Mouse (Mus musculus): ENCODE measurements around the gene Cdnf.

Gene Cdnf

DNA sequence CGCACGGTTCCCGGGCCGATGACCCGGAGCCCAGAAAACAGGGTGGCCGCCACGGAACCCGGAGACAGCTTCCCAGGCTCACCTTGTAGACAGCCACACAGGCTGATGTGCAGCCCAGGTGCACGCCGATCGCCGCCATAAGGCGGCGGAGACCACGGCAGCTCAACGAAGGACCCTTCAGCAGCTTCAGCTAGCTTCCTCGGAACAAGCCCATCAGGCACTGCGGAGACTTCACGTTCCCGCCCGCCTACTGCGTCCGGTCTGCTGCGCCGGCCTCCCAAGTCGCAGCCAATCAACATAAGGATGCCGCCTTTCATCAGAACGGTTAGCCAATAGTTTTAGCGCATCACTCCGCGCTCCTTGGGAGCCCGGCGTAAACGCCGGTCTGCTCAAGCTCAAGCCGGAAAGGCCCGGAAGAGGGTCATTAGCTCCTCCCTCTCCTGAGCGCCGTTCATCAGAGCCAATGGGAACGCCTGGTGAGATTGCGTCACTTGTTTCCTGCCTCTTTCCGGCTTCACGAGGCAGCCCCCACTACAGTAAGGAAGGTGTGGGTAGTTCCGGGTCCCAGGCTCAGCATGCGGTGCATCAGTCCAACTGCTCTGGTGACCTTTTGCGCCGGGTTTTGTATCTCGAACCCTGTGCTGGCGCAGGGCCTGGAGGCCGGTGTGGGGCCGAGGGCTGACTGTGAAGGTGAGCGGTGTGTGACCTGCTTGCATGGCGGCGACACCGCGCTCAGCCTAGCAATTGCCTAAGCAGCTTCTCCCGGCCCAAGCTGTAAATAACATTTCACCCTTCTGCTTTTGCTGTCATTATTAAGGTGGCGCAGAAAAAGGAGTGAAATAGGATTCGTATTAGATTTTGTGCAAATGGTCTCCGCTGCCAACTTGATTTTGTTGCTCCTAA, at the start of gene Cdnf, which contains the start of the genes Gm45902 and Hspa14:
TSS of gene Cdnf (plus strand) at position 479 of the 903 bp plus-strand sequence.
TSS of gene Gm45902 (minus strand) at position 239 of the 903 bp plus-strand sequence.
TSS of gene Hspa14 (minus strand) at position 263 of the 903 bp plus-strand sequence.
- DNase-seq (ENCODE audit: low spot score): peak; percentile 98

DNA sequence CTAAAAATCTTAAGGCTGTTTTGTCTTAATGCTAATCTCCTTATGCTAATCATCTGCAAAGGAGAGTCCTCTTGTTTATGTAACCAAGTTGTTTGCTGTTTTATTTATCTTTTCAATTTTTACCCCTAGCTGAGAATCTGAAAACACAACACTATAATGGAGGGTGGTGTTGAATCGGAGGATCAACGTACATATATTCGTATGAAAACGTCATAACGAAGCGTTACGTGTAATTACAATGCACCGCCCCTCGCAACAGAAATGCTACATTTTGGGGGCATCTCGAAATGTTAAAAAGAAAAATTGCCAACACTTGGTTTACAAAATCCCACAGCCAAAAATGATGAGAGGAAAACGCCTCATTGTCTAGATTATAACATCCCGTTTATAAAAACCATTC, 38.9 kb upstream of the Cdnf start:
- no peak for DNase-seq (ENCODE audit: low spot score)

DNA sequence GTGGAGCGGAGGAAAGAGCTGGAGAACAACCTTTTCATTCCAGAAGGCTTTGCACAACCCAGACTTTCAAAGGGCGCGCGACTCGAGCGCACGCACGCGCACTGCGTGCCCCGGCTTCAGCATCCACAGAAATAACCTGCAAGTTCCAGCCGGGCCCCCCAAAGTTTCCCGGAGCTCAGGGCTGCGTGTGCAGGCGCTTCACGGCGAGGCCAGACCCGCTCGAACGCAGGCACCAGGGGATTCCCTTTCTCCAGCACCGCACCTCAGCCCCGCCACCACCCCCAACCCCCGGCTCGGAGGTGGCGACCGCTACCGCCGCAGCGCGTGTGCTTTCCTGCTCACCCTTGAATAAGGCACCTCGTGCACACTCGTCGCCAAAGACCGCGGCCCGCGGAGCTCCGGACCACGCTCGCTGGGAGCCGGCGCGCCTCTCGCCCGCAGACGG, 38.4 kb upstream of the Cdnf start:
- DNase-seq (ENCODE audit: low spot score): peak; percentile 45

DNA sequence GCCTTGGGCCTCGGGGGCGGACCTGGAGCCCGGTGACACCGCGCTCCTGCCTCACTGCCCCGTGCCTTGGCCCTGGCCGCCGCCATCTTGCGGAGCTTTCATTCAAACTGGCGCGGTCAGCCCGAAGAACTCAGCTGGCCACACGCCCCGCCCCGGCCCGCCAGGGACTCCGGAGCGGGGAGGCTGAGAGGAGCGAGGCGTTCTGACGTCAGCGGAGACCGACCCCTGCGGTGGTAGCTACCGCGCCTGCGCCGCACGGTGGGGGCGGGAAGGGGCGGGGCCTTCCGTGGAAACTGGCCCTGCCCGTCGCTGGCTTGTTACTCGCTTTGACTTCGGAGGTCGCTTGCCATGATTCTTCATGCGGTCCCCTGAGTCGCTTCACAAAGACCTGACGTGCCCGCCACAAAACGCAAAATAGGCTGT, 38.0 kb upstream of the Cdnf start, which contains the start of gene Suv39h2:
TSS of gene Suv39h2 (minus strand) at position 171 of the 423 bp plus-strand sequence.
- peak; percentile 94 for DNase-seq (ENCODE audit: low spot score)

DNA sequence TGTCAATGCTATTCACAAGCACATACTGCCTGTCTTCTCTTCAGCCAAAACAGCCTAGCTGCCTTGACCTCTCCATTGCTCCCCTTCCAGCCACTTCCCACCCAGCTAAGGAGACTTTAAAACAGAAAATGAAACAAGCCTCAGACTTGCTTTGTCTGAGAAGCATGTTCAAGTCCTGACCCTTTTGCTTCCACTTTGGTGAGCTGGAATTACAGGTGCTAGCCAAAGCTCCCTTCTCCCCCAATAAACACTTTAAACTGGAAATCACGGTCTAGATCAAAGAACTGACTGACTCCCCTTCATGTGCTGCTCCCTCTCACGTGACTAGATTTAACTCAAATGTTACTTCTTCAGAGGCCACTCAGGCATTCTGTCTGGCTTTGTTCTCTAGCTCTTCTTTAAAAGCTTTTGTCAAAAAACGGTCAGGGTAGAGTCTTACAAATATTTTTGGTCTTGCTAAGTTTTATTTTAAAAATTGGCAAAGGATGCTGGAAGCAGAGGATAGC, 37.0 kb upstream of the Cdnf start:
- DNase-seq (ENCODE audit: low spot score): peak; percentile 7

DNA sequence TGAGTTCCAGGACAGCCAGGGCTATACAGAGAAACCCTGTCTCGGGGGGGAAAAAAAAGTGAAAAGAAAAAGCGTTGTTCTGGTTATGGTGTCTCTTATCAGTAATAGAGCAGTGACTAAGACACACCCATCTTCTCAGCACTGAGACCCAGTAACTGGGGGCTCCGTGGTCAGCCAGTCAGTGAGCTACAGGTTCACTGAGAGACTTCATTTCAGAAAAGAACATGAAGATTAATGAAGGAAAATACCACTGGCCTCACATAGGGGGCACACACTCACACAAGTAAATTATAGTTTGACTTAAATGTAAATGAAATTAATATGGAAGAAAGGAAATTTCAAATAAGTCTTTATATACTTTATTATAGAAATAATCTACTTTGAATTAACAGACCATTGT, 32.6 kb upstream of the Cdnf start:
- DNase-seq (ENCODE audit: low spot score): no peak

DNA sequence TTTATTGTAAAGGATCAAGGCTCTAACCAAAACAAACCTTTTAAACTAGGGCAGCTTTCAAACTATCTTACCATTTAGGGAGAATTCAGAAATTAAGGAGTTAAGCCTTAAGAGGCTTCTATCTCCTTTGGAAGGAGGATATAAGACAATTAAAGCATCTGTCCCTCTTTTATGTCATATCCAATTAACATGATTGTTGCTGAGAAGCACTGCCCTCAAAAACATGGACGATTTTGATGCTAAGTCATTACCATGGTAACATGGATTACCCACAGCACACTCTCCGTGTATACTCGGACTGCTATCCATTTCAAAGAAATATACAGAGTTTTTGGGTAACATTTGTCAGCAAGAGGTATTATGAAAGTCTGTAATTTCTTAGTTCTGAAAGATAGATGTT, 23.0 kb upstream of the Cdnf start:
- no peak for DNase-seq (ENCODE audit: low spot score)

DNA sequence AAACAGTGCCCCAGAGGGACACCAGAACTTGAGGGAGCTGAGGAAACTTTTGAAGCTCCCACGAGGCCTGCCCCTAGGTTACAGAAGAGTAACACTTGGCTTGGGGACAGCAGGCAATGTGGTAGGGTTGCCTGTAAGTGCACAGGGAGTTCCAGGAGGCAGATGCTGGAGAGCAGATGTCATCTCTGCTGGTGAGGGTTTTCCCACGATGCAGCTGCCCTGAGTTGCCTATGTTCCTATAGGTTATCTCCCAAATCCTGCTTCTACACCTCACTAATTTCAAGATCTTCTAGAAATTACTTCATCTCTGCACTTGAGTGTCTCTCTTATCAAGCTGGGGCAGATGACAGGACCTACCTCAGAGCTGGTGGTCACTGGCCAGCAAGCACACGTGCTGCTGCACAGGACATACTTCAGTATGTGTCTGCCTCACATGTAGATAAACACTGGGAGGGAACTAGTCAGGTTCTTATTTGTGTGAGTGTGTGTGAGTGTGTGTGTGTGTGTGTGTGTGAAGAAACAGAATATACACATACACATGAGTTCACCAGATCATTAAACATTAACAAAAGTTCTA, 18.9 kb upstream of the Cdnf start:
- DNase-seq (ENCODE audit: low spot score): no peak

DNA sequence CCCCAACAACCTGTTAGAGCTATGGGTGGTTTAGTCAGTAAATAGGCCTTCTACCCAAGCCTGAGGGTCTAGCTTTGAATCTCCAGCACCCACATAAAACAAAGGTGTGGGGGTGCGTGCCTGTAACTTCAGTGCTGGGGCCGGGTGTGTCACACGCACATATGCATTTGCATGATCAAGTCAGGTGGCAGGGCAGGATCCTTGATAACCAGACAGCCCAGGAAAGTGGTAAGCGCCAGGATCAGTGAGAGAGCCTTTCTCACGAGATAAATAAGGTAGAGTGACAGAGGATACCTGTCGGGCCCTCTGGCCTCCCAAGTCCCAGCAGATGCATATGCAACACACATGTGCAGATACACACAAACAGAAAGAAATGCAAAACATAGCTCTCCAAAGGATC, 13.3 kb upstream of the Cdnf start:
- no peak for DNase-seq (ENCODE audit: low spot score)

DNA sequence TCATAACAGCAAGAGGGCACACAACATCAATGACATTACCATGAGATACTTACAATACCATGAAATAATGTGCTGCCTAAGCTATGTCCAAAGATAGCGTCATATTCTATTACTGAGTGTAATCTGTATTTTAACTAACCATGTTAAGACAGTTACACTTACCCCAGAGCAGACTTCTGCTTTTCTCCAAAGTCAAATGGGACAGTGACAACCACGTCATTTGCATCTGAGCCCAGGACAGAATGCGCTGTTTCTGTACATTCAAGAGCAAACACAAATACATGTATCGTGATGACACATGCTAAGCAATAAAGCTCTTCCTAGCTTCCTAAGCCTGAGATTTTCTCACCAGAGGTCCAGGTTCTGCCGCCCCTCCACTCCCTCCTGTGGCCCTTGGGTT, 11.9 kb upstream of the Cdnf start:
- DNase-seq (ENCODE audit: low spot score): no peak

DNA sequence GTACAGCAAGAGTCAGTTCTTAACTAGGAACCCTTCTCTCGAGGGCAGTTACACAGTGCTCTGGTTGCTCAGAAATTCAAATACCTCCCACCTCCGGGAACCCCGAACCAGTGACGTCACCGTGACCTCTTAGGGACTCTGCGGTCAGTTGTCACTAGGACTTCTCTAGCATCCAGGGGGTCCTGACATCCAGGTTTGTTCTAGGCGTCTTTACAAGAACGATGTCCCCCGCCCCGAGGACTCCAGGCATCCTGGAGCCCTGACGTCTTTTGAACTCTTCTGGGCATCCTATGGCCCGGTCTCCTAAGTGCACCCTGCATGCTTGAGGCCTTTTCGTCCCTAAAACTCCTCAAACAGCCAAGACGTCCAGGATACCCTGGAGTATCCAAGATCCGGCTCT, 754 bp upstream of the Cdnf start:
- DNase-seq (ENCODE audit: low spot score): peak; percentile 38

DNA sequence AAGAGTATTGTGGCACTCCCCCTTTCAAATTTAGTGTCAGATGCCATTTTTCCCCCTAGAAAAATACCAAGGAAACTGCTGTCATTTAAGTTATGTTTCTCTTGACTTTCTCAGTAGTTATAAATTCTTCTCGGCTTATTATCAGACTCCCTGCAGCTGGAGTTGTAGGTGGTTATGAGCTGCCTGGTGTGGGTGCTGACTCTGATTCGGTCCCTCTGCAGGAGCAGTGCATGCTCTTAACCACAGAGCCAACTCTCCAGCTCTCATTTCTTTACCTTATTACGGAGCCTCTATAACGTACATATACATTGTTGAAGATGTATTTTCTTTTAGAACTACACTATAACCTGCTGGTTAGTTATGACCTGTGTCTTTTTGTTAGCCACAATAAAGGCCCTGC, 9.7 kb downstream of the Cdnf start:
- no peak for DNase-seq (ENCODE audit: low spot score)

DNA sequence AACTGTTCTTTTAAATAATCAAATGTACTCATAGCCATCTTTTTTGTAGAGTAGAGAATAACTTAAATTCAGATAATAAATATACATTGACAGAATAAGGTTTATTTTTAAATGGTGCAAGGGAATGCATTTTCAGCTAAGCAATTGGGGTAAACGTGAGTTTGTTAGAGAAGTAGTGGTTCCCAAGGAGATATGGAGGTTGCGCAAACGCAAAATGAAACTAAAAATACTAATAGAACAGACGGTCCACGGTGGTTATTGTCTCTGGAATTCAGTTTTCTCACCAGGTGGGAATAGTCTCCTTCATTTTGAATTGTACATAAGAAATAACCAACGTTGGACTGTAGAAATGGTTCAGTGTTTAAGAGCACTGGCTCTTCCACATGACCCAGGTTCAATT, 13.5 kb downstream of the Cdnf start:
- no peak for DNase-seq (ENCODE audit: low spot score)

DNA sequence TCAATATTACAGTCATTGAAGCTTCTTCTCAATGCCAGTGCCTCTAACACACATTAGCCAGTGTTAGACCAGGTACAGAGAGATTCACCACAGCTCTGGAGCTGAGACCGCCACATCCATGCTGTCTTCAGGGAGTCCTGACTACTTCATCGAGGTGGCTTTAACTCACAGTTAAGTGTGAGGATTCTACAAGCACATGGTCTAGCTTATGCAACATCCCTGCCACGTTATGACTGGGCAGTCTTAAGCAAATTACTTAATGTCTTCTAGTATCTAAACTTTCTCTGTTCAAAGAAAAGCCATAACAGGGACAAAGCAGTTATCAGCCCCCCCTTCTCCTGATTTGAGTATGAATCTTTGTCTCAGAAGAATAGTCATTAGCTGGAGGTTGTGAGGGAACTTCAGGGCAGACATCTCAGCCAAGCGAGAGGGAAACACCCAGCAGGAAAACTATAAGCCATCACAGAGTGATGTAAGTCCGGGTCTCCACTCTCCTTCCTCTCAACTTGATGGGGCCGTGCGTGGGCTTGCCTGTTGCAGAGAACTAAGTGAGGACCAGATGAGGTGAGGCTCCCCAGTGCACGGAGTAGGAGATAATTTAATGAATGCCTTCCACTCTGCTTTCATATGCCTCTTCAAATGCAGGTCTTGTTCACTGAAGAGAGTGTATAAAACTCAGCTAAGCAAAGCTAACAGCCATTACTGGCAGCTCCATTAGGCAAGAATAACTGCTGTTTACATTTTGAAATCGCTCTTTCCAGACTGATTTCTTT, 28.7 kb downstream of the Cdnf start:
- no peak for DNase-seq (ENCODE audit: low spot score)

DNA sequence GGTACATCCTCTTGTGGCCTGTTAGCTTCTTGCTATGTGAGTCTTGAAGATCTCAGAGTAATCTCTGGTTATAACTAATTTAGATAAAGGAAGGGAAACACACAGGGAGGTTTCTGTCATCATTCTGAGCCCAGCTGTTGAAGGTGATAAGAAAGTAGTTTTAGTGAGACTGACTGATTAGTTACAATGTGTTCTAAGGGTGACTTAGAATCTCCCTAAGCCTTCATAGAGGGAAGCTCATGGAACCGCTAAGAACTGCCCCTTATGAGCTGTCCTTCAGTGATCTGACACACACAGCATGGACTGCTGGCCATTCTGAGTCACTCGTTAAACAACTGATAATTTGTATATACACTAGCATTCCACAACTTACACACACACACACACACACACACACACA, 33.2 kb downstream of the Cdnf start:
- DNase-seq (ENCODE audit: low spot score): no peak

DNA sequence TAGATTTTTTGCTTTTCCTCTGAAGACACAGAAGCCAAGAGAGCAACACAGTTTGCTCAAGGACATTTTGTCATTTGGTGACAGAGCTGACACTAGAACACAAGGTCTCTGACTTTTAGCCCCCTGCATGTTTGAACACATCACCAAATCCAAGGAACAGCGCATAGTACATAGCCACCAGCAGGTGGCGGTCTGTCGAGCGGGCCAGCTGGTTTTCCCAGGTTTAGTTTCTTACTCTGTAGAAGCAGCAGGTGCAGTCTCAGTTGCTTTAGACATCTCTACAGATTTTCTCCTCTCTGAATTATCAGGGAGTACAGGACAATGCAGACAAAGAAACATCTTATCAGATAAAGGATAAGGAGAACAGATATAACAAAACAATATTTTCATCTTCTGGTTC, 33.8 kb downstream of the Cdnf start:
- DNase-seq (ENCODE audit: low spot score): peak; percentile 62

DNA sequence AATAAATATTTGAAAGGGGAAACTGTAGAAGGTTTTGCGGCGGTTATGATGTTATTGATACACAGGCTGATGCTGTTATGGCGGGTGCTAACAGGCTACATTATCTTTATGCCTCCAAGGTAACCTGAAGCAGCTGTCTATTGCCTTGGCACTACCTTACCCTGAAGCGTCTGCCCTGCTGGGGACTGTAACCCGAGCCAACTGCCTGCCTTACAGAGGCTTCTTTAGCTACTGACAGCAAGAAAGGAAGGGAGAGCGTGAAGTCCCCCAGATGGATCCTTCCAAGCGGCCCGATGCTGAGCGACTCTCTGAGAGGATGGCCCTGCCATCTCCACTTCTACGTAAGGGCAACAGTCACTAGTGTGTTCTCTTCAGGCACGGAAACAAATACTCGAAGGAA, 57.4 kb downstream of the Cdnf start, which contains the start of gene Fam107b:
TSS of gene Fam107b (plus strand) at position 303 of the 400 bp plus-strand sequence.
- DNase-seq (ENCODE audit: low spot score): no peak

DNA sequence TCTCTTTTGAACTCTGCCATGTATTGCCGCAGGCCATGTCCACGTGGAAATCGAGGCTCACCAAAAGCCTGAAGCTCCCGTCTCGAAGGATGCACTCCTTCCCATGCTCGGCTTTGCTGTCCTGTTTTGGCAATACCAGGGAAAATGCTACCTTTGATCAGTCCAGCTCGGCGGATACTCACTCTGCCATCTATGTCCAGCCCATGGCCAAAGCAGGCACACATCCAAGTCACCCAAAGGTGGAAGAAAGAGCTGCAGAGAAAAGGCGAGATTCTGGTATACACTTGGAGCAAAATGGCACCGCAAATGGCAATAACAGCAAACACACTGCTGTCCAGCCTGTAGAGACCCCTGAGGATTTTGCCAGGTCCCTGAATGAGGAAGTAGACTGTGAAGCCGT, 57.8 kb downstream of the Cdnf start:
- no peak for DNase-seq (ENCODE audit: low spot score)

DNA sequence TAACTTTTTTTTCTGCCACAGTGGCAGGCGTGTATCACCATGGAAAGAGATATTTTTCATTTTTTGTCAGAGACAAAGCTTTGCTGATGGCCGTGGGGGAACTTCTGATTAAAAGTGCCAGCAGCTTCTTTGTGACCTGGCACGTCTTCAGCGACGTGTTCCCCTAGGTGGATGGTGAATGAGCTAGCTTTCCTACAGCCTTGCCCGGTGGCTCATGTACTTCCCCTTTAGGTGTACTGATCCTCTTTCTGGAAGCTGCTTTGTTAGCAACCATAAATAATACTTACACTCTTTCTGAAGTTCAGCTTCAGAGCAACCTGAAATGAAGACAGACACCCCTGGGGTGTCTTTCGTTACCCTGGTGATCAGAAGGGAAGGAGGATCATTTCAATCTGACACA, 61.1 kb downstream of the Cdnf start:
- DNase-seq (ENCODE audit: low spot score): no peak

DNA sequence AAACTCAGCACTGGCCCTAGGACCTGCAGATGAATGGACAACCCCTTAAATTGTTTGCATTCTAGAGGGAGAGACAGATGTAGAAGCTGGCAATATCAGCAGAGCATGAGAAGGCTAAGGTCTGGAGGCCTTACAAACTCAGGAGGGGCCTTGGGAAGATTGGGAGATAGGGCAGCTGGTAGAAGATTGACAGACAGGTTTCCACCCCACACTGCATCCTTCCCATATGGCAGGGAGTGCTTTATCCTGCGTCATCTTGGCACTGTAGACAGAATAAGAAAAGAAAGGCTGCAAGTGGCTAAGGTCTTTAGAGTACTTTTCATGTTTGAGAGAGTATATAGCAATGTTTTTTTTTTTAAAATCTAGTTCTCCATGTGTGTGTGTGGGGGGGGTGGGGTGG, 62.3 kb downstream of the Cdnf start:
- DNase-seq (ENCODE audit: low spot score): no peak
